Mouse (Mus musculus): ENCODE measurements around the gene Smr2. TPM values are rescaled to one million over a fixed set of nuclear protein-coding genes. Genes with fewer than 3 reads are reported as not detected.

Gene Smr2
- polyA plus RNA-seq (2014; fragmentation: Illumina TruSeq; extraction: RNeasy Lipid Tissue Mini Kit (QIAGEN cat#74804); ENCODE audit: low read depth, low replicate concordance): not detected

GRCm38 (mm10) chr5:88086256-88086655, at the start of gene Smr2:
Gene Smr2 (plus strand): TSS chr5:88086556.

GRCm38 (mm10) chr5:88111430-88111829, 25.1 kb downstream of the Smr2 start, which contains the start of gene Gm11116:
Gene Gm11116 (minus strand): TSS chr5:88111530.

GRCm38 (mm10) chr5:88153999-88154398, 67.6 kb downstream of the Smr2 start, which contains the start of gene Gm11115:
Gene Gm11115 (minus strand): TSS chr5:88154099.

Other genes with a start within 250 kb of the Smr2 start
- gene Odam, start 201.5 kb upstream of the Smr2 start, polyA plus RNA-seq (2014; fragmentation: Illumina TruSeq; extraction: RNeasy Lipid Tissue Mini Kit (QIAGEN cat#74804); ENCODE audit: low read depth, low replicate concordance): 0.35 TPM
- gene Csn3, start 161.0 kb upstream of the Smr2 start, polyA plus RNA-seq (2014; fragmentation: Illumina TruSeq; extraction: RNeasy Lipid Tissue Mini Kit (QIAGEN cat#74804); ENCODE audit: low read depth, low replicate concordance): not detected
- gene 2310003L06Rik, start 117.1 kb upstream of the Smr2 start, polyA plus RNA-seq (2014; fragmentation: Illumina TruSeq; extraction: RNeasy Lipid Tissue Mini Kit (QIAGEN cat#74804); ENCODE audit: low read depth, low replicate concordance): not detected
- gene Gm28434, start 117.0 kb upstream of the Smr2 start, polyA plus RNA-seq (2014; fragmentation: Illumina TruSeq; extraction: RNeasy Lipid Tissue Mini Kit (QIAGEN cat#74804); ENCODE audit: low read depth, low replicate concordance): not detected
- 2,106 TPM for gene Cabs1, start 107.1 kb upstream of the Smr2 start, polyA plus RNA-seq (2014; fragmentation: Illumina TruSeq; extraction: RNeasy Lipid Tissue Mini Kit (QIAGEN cat#74804); ENCODE audit: low read depth, low replicate concordance)
- not detected for gene Smr3a, start 84.0 kb upstream of the Smr2 start, polyA plus RNA-seq (2014; fragmentation: Illumina TruSeq; extraction: RNeasy Lipid Tissue Mini Kit (QIAGEN cat#74804); ENCODE audit: low read depth, low replicate concordance)
- not detected for gene Gm11116, start 25.0 kb downstream of the Smr2 start, polyA plus RNA-seq (2014; fragmentation: Illumina TruSeq; extraction: RNeasy Lipid Tissue Mini Kit (QIAGEN cat#74804); ENCODE audit: low read depth, low replicate concordance)
- not detected for gene Gm11115, start 67.5 kb downstream of the Smr2 start, polyA plus RNA-seq (2014; fragmentation: Illumina TruSeq; extraction: RNeasy Lipid Tissue Mini Kit (QIAGEN cat#74804); ENCODE audit: low read depth, low replicate concordance)
- not detected for gene Gm7714, start 182.4 kb downstream of the Smr2 start, polyA plus RNA-seq (2014; fragmentation: Illumina TruSeq; extraction: RNeasy Lipid Tissue Mini Kit (QIAGEN cat#74804); ENCODE audit: low read depth, low replicate concordance)
- gene Prol1, start 230.8 kb downstream of the Smr2 start, polyA plus RNA-seq (2014; fragmentation: Illumina TruSeq; extraction: RNeasy Lipid Tissue Mini Kit (QIAGEN cat#74804); ENCODE audit: low read depth, low replicate concordance): 0.36 TPM

Data from testis, adult 10 weeks (tissue).